Mouse (Mus musculus) telencephalon, adult 2 months (tissue): ENCODE results near the gene Ube2g1.

ENCODE experiments used
- DNase-seq: peaks from one replicate; pipeline ENCODE4 v3.0.0-alpha.2; 2011; ENCODE audit warnings: low read depth, low spot score

The Ube2g1 gene

GRCm38 (mm10) chr11:72606694-72607407 lies at the start of gene Ube2g1:
Gene Ube2g1 (plus strand): TSS chr11:72607283.
- peak; percentile 98 for DNase-seq

GRCm38 (mm10) chr11:72558155-72558554 lies 48.9 kb upstream of the Ube2g1 start:
- no peak for DNase-seq

GRCm38 (mm10) chr11:72560661-72561060 lies 46.4 kb upstream of the Ube2g1 start:
- DNase-seq: no peak

GRCm38 (mm10) chr11:72564232-72564807 lies 42.8 kb upstream of the Ube2g1 start:
- no peak for DNase-seq

GRCm38 (mm10) chr11:72566304-72566703 lies 40.8 kb upstream of the Ube2g1 start:
- DNase-seq: no peak

DNA sequence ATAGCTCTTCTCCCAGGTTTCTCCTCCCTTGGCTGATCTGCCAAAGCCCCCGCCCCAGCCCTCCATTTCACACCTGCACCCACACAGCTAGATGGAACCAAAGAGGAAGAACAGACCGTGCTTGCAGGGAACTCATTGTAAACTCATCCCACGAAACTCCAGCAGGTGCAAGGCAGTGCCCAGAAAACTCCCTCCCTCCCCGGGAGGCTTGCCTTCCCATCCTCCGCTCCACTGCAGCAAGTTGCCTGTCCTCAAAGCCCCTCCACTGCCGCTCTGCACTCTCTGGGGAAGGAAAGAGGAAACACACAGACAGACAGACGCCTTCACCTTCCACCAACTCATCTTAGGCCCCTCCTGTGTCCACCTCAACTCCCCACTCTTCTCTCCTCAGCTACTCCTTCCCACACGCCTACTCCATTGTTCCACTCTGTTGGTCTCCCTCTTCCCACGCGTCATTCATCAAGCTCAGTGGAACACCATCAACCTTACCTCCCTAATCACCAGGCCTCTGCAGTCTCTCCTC lies 40.2 kb upstream of the Ube2g1 start:
- peak; percentile 84 for DNase-seq

DNA sequence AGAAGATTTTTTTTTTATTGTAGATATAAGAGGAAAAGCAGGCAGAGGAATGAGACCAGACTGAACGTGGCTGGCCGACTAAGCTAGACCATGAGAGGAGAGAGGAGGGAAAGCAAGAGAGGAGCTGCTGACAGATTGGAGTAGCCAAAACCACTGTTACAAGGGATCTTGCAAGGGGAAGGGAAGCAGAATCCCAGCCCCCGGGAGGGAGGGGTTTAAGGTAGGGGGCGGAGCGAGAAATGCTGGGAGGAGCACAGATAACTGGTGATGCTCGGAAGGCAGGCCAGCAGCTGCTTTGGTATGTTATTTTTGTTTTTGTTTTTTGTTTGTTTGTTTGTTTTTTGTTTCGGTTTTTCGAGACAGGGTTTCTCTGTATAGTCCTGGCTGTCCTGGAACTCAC lies 38.0 kb upstream of the Ube2g1 start:
- DNase-seq: no peak

GRCm38 (mm10) chr11:72569671-72570318 lies 37.3 kb upstream of the Ube2g1 start:
- DNase-seq: no peak

- peak; percentile 70 for DNase-seq
These were observed 36.6 kb upstream of the Ube2g1 start for GRCm38 (mm10) chr11:72570319-72570979.

GRCm38 (mm10) chr11:72573819-72574218 lies 33.3 kb upstream of the Ube2g1 start:
- DNase-seq: no peak

DNA sequence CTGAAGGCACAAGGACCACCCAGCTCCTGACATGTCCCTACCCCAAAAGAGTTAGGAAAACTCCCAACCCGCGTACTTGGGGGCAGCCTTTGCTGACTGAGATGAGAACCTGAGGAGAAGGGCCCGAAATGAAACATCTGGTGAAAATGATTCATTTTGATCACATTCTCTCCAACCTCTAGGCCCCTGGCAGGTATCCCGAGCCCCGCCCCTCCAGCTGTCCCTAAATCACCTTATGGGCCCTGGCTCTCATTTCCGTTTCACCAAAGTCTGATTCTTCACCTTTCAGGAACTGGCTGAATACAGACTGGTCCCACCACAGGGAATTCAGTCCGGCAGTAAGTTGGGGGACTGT lies 31.0 kb upstream of the Ube2g1 start:
- no peak for DNase-seq

GRCm38 (mm10) chr11:72576466-72577351 lies 30.4 kb upstream of the Ube2g1 start:
- DNase-seq: no peak

- DNase-seq: no peak
These were observed 28.6 kb upstream of the Ube2g1 start for GRCm38 (mm10) chr11:72578471-72578870.

DNA sequence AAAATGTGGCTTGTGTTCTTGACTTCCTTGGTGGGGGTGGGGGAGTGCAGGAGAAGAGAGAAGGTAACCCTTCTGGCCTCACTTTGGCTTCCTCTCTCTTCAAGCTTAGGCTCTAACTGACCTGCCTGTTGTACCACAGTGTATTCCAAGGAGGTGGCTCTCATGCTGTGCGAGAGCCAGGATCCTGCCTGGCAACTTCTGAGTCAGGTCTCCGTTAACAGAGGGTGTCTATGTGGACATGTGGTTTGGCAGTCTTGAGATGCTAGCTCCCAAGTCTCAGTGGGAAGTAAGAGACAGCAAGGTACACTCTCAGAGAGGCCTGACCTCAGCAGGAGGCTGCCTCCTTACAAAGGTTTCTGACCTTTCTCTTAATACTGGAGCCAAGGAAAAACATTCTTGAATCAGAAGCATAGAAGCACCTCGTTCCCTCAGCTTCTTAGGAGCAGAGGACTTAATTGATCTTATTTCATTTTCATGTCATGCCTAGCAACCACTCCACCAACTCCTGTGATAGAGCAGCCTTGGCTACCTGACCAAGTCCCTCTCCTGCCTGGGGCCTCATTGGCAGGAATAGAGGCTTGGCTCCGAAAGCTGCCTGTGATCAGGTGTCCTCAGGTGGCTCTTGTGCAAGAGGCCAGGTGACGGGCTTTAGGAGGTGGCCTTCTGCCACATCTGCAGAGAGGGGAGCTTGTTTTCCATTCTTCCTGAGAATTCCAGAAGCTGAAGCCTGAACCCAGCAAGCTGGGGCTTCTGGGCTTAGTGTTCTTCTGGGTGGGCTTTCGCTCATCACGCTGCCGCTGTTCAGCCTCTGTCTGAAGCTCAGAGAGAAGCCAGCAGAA lies 25.3 kb upstream of the Ube2g1 start:
- DNase-seq: no peak

- DNase-seq: no peak
These were observed 24.7 kb upstream of the Ube2g1 start for GRCm38 (mm10) chr11:72582448-72582705.

DNA sequence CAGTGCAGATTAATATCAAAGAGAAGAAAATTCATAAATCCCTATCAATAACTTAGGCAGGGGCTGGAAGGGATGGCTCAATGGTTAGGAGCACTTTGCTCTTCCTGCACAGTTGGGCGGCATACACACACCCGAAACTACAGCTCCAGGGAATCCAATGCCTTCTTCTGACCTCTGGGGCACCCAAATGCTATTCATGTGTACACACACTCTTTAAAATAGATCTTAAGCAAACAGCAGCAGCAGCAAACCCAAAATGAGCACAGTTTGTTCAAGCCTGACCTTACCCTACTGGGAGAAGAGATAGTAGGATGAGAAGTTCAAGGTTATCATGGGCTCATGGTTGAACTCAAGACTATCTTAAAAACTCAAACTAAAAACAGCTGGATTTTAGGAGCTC lies 24.0 kb upstream of the Ube2g1 start:
- no peak for DNase-seq

- DNase-seq: no peak
These were observed 20.5 kb upstream of the Ube2g1 start for GRCm38 (mm10) chr11:72586570-72586969.

DNA sequence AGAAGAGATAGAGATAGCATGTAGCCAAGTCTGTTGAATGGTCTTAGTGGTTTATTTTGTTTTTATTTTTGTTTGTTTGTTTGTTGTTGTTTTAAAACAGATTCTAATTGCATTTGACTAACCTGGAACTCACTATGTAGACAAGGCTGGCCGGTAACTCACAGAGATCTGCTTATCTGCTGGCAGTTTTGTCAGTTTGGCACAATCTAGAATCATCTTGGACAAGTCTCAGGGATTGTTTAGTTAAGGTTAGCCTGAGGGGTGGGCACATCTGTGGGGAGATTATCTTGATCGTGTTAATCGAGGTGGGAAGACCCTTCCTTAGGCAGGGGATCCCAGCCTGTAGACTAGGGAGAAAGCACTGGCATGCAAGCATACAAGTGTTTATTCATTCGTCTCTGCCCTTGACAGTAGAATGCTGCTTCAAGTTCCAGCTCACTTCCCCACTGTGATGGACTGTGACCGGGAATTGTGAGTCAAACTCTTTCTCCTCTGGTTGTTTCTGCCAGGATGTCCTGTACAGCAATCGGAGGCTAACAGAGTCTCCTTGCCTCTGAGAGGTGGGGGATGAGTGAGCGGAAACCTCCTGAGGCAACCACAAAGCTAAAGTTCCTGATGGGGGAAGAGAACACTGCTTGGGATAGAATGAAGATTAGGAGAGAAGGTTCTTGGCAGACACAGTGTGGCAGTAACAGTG lies 19.4 kb upstream of the Ube2g1 start:
- DNase-seq: no peak

DNA sequence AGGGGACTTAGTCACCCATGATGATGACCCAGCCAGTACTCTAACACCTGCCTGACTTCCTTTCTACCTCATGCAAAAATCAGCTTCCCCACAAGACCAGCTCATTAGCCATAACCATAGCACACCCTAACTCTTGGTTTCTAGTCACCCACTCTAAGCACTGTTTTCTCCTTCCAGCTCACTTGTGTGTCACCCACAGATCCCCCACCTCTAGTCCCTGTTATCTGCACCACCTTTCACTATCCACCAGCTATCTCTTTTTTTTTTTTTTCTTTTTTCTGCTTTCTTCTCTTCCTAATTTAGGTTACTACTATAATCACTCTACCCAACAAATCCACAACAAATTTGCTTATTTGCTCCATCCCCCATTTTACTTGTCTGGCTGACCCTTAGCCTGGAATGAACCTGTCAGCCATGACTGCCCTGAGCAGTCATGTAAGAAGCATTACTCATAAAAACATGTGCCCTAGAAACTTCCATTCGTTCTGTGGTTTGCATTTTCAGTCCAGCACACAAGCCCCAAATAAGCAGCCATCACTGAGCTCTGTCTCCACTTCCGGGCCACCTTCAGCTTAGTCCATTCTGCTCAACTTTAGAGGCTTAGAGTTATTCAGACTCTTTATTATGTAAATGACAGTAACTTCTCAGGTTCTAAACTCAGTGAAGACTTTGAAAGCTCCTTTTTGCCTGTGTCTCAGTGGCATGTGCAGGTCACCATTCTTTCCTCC lies 11.9 kb upstream of the Ube2g1 start:
- DNase-seq: no peak
